Mouse (Mus musculus) gastrocnemius, postnatal 36 days (tissue): ENCODE results near the gene Prmt3. TPM values are rescaled to one million over a fixed set of nuclear protein-coding genes. Genes with fewer than 3 reads are reported as not detected.

Source experiments
- DNase-seq, 2 experiments: peaks; one replicate each; pipeline ENCODE4 v3.0.0; 2022
- intact Hi-C: fragments of 180-260 bp; cut with DNase I; formaldehyde crosslinking; loops from one replicate; pipeline ENCODE4 v1.15.1; 2025
- total RNA-seq, 2 experiments: library from RNA; stranded (reverse); gene quantifications; 2 replicates each; pipeline ENCODE4 v1.2.3; 2021

Prmt3 gene
- total RNA-seq, 2 experiments from 2014 or later, result 11.1 to 12.0 TPM

DNA sequence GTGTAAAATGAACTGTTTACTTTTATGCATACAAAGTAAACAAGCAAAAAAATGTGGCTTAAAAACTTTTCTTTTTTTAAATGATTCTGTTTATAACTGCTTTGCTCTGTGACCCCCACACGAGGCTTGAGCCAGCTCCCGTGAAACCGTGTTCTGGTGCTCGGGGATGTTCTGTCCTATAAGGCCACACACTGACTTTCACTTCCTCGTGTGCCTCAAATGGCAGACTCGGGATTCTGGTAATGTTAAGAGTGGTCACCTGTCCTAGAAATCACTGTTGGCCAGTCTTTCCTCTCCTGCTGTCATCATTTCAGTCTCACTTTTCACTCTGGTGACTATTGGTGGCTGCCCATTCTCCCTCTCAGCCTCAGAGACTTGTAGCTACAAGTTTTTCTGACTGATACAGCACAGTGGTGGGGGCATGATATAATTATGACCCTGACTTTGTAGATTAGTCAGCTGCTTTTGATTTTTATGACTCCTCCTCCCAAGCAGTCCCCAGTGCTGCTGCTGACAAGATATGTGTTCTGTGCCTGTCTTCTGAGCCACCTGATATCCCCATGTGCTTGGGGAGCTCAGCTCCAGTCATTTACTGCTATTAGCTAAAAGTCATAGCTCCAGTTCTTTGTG is 65.3 kb downstream of the Prmt3 start:
- intact Hi-C loops, result no loop called here
- no peak for DNase-seq

DNA sequence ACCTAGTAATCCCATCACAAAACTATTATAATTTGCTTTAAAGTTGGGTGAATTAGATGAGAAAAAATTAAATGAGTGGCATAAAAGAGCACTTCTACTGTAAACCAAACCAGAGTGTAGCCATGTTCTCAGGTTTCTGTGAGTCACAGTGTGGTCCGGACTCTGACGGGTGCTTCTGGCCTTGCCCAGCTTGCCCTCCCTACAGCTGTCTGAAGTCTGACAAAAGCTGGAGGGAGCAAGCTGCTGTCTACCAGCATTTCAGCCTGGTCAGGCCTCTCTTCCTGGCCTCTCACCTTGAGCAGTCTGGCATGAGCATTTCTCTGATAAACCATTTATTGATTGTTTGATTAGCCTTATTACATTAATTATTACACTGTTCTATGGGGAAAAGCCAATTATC is 69.8 kb downstream of the Prmt3 start:
- intact Hi-C loops, result no loop called here

DNA sequence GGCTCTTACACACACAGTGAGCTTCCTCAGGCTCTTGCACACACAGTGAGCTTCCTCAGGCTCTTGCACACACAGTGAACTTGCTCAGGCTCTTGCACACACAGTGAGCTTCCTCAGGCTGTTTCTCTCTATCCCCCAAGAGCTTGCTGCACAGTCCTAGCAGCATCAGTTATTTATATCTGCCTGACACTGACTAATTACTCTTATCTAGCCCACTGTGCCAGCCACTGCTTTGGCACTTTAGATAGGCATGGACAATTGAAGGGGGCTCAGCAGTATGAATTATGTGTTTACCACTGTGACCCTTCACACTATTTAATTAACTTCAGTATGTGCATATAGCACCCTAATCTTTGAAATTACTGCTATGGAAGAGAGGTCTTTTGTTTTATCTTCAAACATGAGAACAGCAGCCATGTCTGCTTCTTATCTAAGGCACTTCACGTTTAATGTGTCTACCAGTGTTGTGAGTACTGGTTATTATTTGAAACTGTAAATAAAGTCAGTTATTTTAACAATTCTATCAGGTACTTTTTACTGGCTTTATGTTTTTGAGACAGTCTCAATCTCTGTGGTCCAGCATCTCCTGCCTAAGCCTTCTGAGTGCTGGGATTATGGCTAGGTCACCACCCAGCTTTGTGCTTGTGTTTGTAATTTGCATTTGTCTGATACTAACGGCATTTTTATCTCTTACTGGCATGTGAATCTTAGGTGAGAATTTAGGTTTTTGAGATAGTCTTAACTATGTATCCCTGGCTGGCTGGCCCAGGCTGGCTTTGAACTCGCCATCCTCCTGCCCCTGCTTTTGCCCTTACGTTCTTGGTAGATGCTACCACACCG is 75.4 kb downstream of the Prmt3 start:
- intact Hi-C loops, result no loop called here
- no peak for DNase-seq

More for the DNA sequence above, 69.8 kb downstream of the Prmt3 start:
- no peak for DNase-seq

DNA sequence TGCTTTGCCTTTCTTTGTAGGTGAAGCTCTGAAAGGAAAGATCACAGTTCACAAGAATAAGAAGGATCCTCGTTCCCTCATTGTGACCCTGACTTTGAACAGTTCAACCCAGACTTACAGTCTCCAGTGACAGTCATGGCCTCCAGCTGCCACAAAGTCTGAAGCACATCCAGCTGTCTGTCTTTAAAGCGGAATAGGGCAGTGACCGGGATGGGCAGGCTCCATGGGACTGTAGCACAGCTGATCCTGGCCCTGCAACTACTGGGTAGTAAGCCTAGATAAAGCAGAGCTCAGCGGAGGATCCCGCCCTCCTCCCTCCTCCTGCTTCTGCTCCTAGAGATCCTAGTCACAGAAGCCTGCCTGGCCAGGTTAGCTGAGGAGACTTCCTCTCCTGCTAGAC is 79.2 kb downstream of the Prmt3 start:
- intact Hi-C loops, result no loop called here
- no peak for DNase-seq

DNA sequence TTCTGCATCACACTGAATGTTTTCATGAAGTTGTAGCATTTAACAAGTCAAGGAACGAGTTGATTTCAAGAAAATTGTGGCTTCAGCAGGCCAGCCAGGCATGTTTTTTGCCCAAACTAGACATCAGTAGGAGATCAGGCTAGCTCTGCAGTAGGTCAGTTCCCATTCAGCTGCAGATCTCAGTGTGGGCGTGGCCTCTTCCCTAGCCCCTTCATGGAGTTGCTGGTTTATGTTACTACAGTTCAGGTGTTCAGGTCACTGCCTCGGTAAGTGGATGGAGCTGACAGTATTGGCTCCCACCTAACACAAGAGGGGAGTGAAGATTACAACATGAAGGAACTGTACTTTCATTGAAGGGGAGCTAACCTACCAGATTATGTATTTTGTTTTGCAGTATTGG is 80.1 kb downstream of the Prmt3 start:
- intact Hi-C loops, result no loop called here
- DNase-seq, result no peak

DNA sequence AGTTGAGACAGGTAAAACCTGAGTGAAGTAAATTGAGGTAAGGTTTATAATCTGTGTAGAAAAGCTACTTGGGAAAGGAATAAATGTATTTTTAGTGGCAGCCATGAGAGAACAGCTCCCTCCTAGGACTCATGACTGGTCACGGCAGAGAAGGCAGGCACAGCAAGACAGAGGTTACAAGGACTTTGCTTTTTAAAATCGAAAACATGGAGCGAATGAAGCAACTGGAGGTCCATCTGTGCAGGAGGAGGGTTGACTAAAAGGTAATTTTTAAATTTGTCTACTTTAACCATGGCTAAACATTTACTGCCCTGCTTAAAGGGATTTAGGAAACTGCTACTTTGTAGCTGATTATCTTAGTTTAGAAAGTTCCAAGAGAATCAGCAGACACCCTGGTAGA is 81.7 kb downstream of the Prmt3 start:
- intact Hi-C loops, result no loop called here
- DNase-seq, result no peak

DNA sequence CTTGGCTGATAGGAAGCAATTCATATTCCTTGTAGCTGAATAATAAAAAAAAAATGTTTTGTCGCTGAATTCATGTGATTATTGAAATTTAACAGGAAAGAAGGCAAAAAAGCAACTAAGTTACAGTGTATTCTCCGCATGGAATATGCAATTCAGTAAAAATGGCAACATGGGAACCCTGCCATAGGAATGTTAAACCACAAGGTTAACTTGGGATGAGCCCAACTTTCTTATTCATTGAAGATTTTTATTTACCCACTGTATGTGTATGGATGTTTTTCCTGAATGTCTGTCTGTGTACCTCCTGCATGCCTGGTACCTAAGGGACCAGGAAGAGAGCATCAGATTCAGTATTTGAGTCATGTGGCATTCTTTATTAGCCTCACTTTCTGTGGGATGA is 83.0 kb downstream of the Prmt3 start:
- no peak for DNase-seq

DNA sequence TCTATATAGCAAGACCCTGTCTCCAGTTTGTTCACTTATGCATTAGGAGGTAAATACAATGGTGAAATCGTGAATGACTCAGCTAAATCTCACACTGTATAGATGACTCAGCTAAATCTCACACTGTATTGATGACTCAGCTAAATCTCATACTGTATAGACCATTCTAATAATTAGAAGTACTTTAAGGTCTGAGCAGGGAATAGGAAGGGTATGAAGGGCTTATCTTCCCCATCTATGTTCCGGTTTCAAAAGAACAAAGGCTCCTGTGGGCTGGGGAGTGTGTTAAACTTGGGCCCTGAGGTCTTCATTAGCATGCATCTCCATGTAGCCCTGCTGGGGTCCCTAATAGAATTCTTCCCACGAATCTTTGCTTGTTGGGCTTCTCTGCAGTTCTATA is 85.6 kb downstream of the Prmt3 start:
- intact Hi-C loops, result no loop called here

More for the DNA sequence above, 83.0 kb downstream of the Prmt3 start:
- intact Hi-C loops, result no loop called here

DNA sequence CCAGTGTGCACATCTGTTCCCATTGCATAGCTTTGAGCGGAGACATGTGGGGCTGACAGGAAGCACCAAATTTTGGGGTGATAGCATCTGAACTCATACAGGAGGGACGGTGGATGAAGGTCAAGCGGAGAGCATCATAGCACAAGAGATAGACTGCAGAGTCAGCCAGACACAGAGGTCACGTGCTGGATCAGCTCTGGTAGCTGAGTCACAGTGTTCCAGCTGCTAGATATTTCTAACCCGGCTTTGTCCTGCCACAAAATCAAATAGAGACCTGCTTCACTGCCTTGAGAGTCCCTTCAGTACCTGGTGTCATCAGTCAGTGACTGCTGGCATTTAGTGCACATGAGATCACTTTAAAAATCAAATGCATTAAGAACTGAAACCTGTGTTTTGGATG is 91.5 kb downstream of the Prmt3 start:
- intact Hi-C loops, result no loop called here
- no peak for DNase-seq

More for the DNA sequence above, 85.6 kb downstream of the Prmt3 start:
- no peak for DNase-seq

DNA sequence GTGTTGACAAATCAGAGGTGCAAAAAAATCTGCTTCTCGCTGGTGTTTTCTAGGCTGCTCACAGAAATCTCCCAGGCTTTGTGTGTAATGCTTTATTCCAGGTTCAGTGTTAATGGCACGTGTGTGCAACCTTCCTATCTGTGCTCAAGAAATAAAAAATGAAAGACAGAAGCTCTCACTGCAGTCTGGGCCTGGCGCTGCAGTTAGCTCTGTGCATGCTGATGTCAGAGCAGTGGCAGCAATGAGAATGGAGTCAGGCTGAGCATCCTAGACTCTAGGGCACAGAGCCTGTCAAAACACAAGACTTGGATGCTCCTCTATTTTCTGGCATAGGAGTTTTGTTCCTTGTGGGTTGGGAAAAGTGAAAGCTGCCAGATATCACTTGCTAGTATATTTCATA is 92.1 kb downstream of the Prmt3 start:
- no peak for DNase-seq
- intact Hi-C loops, result no loop called here

DNA sequence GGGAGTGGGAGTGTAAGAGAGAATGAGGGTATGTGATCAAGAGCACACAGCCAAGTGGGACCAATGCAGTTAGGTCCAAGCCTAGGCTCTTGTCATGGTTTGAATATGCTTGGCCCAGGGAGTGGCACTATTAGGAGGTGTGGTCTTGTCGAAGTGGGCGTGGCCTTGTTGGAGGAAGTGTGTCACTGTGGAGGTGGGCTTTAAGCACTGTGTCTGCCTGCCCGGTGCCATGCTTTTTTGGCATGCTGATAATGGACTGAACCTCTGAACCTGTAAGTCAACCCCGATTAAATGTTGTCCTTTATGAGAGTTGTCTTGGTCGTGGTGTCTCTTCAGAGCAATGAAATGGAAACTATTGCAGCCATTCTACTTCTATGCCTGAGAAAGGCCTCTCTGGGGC is 99.2 kb downstream of the Prmt3 start:
- DNase-seq, result no peak
- intact Hi-C loops, result no loop called here

DNA sequence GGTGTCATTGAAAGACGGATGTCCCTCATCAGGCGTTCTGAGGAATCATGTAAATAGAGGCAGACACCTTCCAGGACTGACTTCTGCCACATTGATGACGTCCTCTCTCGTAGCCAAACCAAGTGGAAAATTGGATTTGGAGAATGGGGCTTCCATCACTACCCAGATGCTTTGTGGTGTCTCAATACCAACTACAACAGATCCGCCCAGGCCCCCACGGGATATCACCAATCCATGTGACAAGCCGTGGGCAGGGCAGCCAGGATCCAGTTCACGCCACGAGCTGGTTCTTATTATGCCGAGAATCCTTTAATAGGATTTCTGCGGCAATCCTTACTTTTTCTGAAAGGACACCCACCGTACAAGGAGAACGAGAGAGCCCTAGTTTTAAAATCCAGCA is 100.9 kb downstream of the Prmt3 start:
- intact Hi-C loops, result no loop called here

DNA sequence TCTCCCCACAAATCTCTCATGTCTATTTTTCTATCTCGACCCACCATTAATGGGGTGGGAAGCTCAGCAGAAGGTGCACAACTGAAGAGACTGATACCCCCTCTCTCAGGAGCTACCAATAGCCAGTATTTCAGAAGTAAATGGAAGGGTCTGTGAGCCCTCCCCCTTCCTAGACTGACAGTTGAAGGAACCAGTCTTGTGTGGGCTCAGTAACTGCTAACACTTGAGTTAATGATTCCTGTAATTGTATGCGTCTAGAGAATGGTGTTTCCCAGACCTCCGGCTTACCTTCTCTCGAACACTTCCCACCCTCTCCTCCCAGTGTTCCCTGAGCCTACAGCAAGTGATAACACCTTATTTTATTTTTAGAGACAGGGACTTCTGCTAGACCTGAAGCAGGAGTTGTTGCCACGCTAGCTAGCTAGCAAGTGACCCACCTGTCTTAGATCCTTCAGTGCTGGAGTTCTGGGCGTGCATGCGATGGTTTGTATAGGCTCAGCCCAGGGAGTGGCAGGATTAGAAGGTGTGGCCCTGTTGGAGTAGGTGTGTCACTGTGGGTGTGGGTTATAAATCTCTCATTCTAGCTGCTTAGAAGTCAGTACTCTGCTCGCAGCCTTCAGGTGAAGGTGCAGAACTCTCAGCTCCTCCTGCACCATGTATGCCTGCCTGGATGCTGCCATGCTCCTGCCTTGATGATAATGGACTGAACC is 102.0 kb downstream of the Prmt3 start:
- intact Hi-C loops, result no loop called here
- DNase-seq, result no peak

More for the DNA sequence above, 100.9 kb downstream of the Prmt3 start:
- DNase-seq, result no peak

DNA sequence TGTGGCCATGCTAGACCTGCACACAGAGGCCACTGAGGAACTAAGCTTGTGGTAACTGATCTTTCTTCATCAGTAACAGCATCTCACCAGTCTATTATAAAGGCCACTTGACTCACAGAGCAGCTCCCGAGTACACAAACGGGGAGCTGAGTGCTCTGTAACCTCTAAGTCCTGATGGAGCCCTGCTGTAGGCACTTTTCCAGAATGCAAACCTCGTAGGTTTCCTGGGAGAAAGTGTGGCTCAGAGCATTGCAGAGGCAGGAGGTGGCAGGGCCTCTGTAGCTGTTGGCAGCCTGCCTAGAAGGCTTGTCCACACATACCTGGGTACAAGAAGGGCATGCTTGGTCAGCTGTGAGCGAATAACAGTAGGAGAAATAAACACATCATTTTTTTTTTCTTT is 104.1 kb downstream of the Prmt3 start:
- intact Hi-C loops, result no loop called here
- DNase-seq, result no peak

DNA sequence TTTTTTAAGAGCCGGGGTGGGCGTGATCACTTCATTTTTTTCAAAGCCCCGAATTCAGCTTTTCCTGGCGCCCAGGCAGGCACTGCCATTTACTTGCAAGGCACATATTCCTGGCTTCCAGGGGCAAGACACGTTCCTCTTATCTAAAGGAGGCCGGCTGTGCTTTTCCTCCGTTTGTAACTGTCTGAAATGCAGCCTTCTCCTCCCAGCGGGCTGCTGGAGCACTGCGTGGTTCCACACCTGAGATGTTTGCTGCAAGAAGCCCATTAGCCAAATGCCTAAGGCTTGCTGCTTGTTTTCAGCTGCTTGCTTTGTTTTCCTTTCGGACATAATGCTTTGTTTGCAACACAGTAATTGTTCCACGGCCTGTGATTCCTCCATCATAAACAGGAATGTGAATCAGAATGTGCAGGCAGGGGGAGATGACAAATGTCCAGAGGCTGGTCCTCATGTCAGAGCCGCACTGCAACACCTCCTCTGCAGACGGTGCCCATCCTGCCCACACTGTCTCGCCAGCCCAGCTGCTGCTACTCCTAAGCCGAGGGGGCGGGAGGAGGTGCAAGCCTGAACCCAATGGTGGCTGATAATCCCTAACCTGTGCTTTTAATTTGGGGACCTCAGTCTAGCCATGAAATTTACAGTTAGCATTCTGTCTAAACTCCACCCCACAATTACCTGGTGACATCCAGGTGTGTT is 104.7 kb downstream of the Prmt3 start:
- intact Hi-C loops, result no loop called here
- no peak for DNase-seq

DNA sequence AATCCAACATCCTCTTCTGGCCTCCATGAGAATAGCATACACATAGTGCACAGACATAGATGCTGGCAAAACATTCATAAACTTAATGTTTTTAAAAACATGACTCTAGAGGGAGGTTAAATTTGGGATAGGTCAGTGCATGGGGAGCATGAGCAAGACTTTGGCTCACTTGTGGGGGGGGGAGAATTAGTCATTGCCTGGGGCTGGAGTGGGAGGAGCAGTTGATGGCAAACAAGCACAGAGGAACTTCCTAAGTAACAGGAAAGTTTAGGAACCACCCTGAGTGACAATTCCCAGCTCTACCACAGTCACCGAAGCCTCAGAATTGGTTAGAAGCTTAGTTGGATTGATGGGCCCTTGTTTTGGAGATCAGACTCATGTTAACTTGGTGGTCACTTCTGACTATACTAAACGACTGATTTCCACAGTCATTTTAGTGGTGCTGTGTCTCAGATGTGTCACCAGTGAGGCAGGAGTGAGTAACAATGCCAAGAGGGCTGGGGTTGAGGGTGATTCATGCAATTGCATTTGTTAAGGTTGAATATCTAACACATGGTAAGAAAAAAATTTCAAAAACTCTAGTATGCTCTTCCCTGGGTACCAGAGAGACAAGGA is 109.7 kb downstream of the Prmt3 start:
- DNase-seq, result no peak
- intact Hi-C loops, result no loop called here

DNA sequence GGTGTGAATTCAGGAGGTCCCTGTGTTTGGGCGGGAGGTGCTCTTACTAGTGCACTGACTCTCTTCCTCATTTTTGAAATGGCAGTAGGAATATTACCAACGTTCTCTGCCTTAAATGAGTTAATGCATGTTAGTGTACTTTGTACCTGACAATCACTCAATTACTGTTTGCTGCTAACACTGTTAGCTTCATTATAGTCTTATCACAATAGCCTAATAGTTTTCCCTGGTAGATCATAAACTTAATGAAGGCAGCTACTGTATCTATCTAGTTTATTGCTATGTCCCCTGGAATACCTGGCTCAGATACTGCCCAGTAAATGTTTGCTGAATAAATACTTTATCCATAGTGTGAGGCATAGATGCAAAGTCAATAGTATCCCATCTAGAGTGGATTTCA is 116.6 kb downstream of the Prmt3 start:
- intact Hi-C loops, result no loop called here
- DNase-seq, result no peak

DNA sequence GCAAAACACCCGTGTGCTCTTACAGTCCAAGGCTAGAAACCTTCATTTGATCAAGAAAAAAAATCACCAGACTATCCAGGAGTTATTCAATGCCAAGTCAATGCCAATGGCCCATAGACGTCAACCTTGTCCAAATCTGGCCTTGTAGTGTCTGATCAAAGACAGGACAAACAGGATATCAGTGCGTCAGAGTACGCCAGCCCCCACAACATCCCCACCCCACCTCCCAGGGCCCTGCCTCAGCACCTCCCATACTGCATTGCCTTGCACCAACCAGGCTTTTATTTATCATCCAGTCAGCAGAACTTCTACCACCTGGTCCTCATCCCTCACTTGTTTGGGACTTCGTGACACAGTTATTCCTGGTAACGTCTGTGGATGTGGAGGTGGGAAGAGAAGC is 117.2 kb downstream of the Prmt3 start:
- no peak for DNase-seq
- intact Hi-C loops, result no loop called here

DNA sequence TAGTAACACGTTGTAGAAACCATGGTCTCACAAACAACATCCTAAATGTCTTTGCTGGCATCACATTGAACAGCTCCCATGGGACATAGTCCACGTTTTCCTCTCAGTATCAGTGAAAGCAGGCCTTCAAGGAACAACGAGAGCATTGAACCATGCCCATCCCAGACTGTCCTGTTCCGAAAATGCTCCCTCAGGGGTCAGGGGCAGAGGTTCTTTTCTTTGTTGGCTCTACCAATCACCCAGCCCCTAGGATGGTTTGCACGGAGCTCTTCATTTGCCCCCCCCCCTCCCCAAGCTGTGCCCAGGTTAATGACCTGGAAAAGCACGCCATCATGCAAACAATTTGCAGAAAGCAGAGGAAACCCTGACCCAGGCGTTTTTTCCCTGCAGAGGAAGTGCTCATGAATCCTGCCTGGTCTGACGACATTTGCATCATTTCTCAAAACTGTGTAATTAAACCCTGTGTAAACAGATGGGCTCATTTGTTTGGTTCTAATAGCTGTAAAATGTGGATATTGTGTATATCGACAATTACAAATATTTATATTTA is 123.9 kb downstream of the Prmt3 start:
- DNase-seq, result no peak
- intact Hi-C loops, result no loop called here
